Comparison of ENCODE assay signal across 8 mouse cellular contexts in genomic region chr8:83451056-83451455, GRCm38 (mm10). TPM values are rescaled to one million over a fixed set of nuclear protein-coding genes. Genes with fewer than 3 reads are reported as not detected.
DNase-seq lines count a peak whose midpoint lies in the region; ATAC-seq and TF ChIP-seq lines count a peak whose summit lies in the region.

No protein-coding gene starts in this region.

- H3K36me3 ChIP-seq in intestine, postnatal 0 days (ENCODE audit: control insufficient read depth, insufficient read depth): no peaks in the 10 kb centered on the region

- WGBS in intestine, postnatal 0 days: 22% methylated on average over 3 of the region's 3 CpGs

- H3K9me3 ChIP-seq in intestine, postnatal 0 days (ENCODE audit: control insufficient read depth): no peaks in the 10 kb centered on the region

- no peak overlapping the region for H3K4me2 ChIP-seq in intestine, postnatal 0 days (replicated peaks; ENCODE audit: low read depth)

- DNase-seq in gastrocnemius, adult 2 months: no peak
- no peak for DNase-seq in gastrocnemius, postnatal 4 days (ENCODE audit: low spot score in 2 of 2)
- peak; percentile 73 for DNase-seq in 3T3-L1 (ENCODE audit: low read depth, low spot score)
- DNase-seq in ZHBTc4 (ENCODE audit: low read depth, low spot score): peak; percentile 20
- DNase-seq in natural killer cell, adult 2 months (ENCODE audit: low spot score in 2 of 2): no peak
- no peak for DNase-seq in heart, postnatal 4 days
- no peak for DNase-seq in cerebellum, adult 11-12 months

- H3K4me3 ChIP-seq in gastrocnemius, adult 2 months: no peak overlapping the region
- H3K4me3 ChIP-seq in intestine, postnatal 0 days (ENCODE audit: low read depth, low read length): no peak overlapping the region

- peak; percentile 82 for TF ChIP-seq CTCF in gastrocnemius, adult 2 months (IDR thresholded peaks at IDR 0.05)
- TF ChIP-seq CTCF in intestine, postnatal 0 days (IDR thresholded peaks at IDR 0.05; ENCODE audit: low read depth): peak; percentile 88

- H3K9ac ChIP-seq in intestine, postnatal 0 days (ENCODE audit: low read depth, low read length): no peak overlapping the region

- no peaks in the 10 kb centered on the region for H3K4me1 ChIP-seq in intestine, postnatal 0 days (replicated peaks; ENCODE audit: control insufficient read depth, insufficient read depth, low read length)

- no peak overlapping the region for H3K27ac ChIP-seq in gastrocnemius, adult 2 months
- no peak overlapping the region for H3K27ac ChIP-seq in intestine, postnatal 0 days (ENCODE audit: low read depth, low read length)

- ATAC-seq in intestine, postnatal 0 days: no peak

- intact Hi-C loops in gastrocnemius, adult 2 months (cut with DNase I): no loop called here

- no peaks in the 10 kb centered on the region for H3K27me3 ChIP-seq in intestine, postnatal 0 days (replicated peaks; ENCODE audit: control insufficient read depth, insufficient read depth, low read length)

RNA-seq across cellular contexts. Expression of gene Scoc, which starts 7.1 kb away (rescaled TPM):
- 10 to 100 TPM; 48.8 to 58.5 TPM for total RNA-seq in gastrocnemius, adult 2 months (2021)
- 10 to 100 TPM; 40.3 to 49.4 TPM for total RNA-seq in gastrocnemius, postnatal 4 days (2021)
- 90.6 and 97.8 TPM in 2 replicates for polyA plus RNA-seq in intestine, postnatal 0 days (2015; fragmentation: Nextera tagmentation; extraction: Ambion mirVana)
- total RNA-seq in heart, postnatal 4 days (2021): 10 to 100 TPM; 49.1 to 54.0 TPM

Comparison
In these comparisons a context has a peak if more than half of its experiments do, and no peak if none do; other contexts are left out.
1. DNase-seq: peak in 3T3-L1 (single experiment) and ZHBTc4 (single experiment); none in gastrocnemius, adult 2 months (single experiment), gastrocnemius, postnatal 4 days (0 of 2), natural killer cell, adult 2 months (0 of 2), heart, postnatal 4 days (single experiment) and cerebellum, adult 11-12 months (single experiment).